Mouse (Mus musculus) CH12.LX (cell line): ENCODE measurements around the gene Srcin1. TPM values are rescaled to one million over a fixed set of nuclear protein-coding genes. Genes with fewer than 3 reads are reported as not detected.

Source experiments
- DNase-seq: peaks from one replicate; pipeline ENCODE4 v3.0.0-alpha.2; 2013; ENCODE audit errors: extremely low read depth
- H3K27ac ChIP-seq: 2 replicates; pipeline ENCODE4 v1.5.1; 2012; ENCODE audit warnings: low read depth, mild to moderate bottlenecking, control low read depth, moderate library complexity; ENCODE audit not compliant: insufficient read depth
- H3K27me3 ChIP-seq: replicated peaks from 2 replicates; pipeline ENCODE3; 2012; ENCODE audit warnings: inconsistent platforms
- H3K36me3 ChIP-seq, 2 experiments: replicated peaks in 1 of 2; 2 replicates each; pipeline versions ENCODE3 to v1.6.1; 2012; ENCODE audit warnings: inconsistent platforms in 1 of 2, low read length in 1 of 2, mild to moderate bottlenecking in 1 of 2, mixed read lengths in 1 of 2, moderate library complexity in 1 of 2; ENCODE audit not compliant: control insufficient read depth in 1 of 2, insufficient read depth in 1 of 2
- H3K4me1 ChIP-seq, 2 experiments: 2 replicates each; pipeline ENCODE4 v1.6.1; 2012; ENCODE audit warnings: inconsistent platforms in 1 of 2, moderate library complexity in 1 of 2; ENCODE audit not compliant: insufficient read depth in 2 of 2, control insufficient read depth in 1 of 2
- H3K4me2 ChIP-seq: 2 replicates; pipeline ENCODE4 v1.6.1; 2012; ENCODE audit warnings: low read depth, mild to moderate bottlenecking, control low read depth; ENCODE audit not compliant: poor library complexity, insufficient read depth, severe bottlenecking
- H3K4me3 ChIP-seq, 3 experiments: fragments of 150-350 bp in 1 of 3; sonication (generic) in 1 of 3; replicated peaks in 1 of 3; 2 replicates each; pipeline versions ENCODE3 to v1.5.1; 2011 to 2012; ENCODE audit warnings: low read depth in 2 of 3, low read length in 2 of 3, mild to moderate bottlenecking in 2 of 3, moderate library complexity in 2 of 3, control low read depth in 1 of 3, improper control_type of control experiment in 1 of 3, inconsistent platforms in 1 of 3, mixed read lengths in 1 of 3; ENCODE audit not compliant: poor library complexity in 1 of 3
- H3K79me2 ChIP-seq: replicated peaks from 2 replicates; pipeline ENCODE4 v1.6.1; 2012; ENCODE audit warnings: mild to moderate bottlenecking, moderate library complexity; ENCODE audit not compliant: control insufficient read depth, poor library complexity, insufficient read depth, severe bottlenecking; ENCODE audit errors: extremely low read depth
- H3K9ac ChIP-seq: 2 replicates; pipeline ENCODE4 v1.6.1; 2012; ENCODE audit warnings: low read depth, mild to moderate bottlenecking, control low read depth, moderate library complexity; ENCODE audit not compliant: insufficient read depth
- H3K9me3 ChIP-seq: replicated peaks from 2 replicates; pipeline ENCODE3; 2012; ENCODE audit warnings: low read length, inconsistent platforms, mixed read lengths
- CHD2 ChIP-seq: IDR thresholded peaks from 2 replicates; pipeline ENCODE4 v1.6.1; 2011; ENCODE audit warnings: low read length, improper control_type of control experiment
- CTCF ChIP-seq, 2 experiments: IDR thresholded peaks in 1 of 2; conservative IDR thresholded peaks in 1 of 2; 2 replicates each; pipeline ENCODE4 v1.5.1; 2011 to 2012; ENCODE audit warnings: low read depth in 2 of 2, low read length in 2 of 2, improper control_type of control experiment in 1 of 2, inconsistent platforms in 1 of 2, mild to moderate bottlenecking in 1 of 2, moderate library complexity in 1 of 2
- ETS1 ChIP-seq: conservative IDR thresholded peaks from 2 replicates; pipeline ENCODE4 v1.6.1; 2012; ENCODE audit warnings: low read depth, mild to moderate bottlenecking, inconsistent platforms, low read length, improper control_type of control experiment, moderate library complexity
- JUND ChIP-seq: conservative IDR thresholded peaks from 2 replicates; pipeline ENCODE4 v1.6.1; 2011; ENCODE audit warnings: low read depth, low read length, improper control_type of control experiment
- MAFK ChIP-seq: IDR thresholded peaks from 2 replicates; pipeline ENCODE4 v1.6.1; 2011; ENCODE audit warnings: low read length, improper control_type of control experiment; ENCODE audit not compliant: insufficient replicate concordance
- MAZ ChIP-seq: IDR thresholded peaks from 2 replicates; pipeline ENCODE4 v1.6.1; 2012; ENCODE audit warnings: low read depth, mild to moderate bottlenecking, inconsistent platforms, low read length, improper control_type of control experiment, moderate library complexity
- MXI1 ChIP-seq: IDR thresholded peaks from 2 replicates; pipeline ENCODE4 v1.6.1; 2011; ENCODE audit warnings: mild to moderate bottlenecking, low read depth, low read length, improper control_type of control experiment
- MYC ChIP-seq: IDR thresholded peaks from 2 replicates; pipeline ENCODE4 v1.6.1; 2011; ENCODE audit warnings: low read depth, mild to moderate bottlenecking, improper control_type of control experiment, low read length
- NELFE ChIP-seq: IDR thresholded peaks from 2 replicates; pipeline ENCODE4 v1.6.1; 2011; ENCODE audit warnings: low read depth, low read length, improper control_type of control experiment
- PAX5 ChIP-seq: IDR thresholded peaks from 2 replicates; pipeline ENCODE4 v1.6.1; 2012; ENCODE audit warnings: low read length, inconsistent platforms, mixed read lengths
- POLR2AphosphoS2 ChIP-seq: IDR thresholded peaks from 2 replicates; pipeline ENCODE4 v1.6.1; 2011; ENCODE audit warnings: low read depth, low read length, improper control_type of control experiment
- RAD21 ChIP-seq: IDR thresholded peaks from 2 replicates; pipeline ENCODE4 v1.6.1; 2011; ENCODE audit warnings: low read depth, mild to moderate bottlenecking, low read length, improper control_type of control experiment, moderate library complexity
- SIN3A ChIP-seq: IDR thresholded peaks from 2 replicates; pipeline ENCODE4 v1.6.1; 2012; ENCODE audit warnings: low read length, improper control_type of control experiment, inconsistent platforms
- USF1 ChIP-seq: IDR thresholded peaks from 2 replicates; pipeline ENCODE4 v1.6.1; 2014; ENCODE audit warnings: low read depth, mild to moderate bottlenecking, inconsistent platforms, low read length, improper control_type of control experiment
- ZC3H11A ChIP-seq: IDR thresholded peaks from 2 replicates; pipeline ENCODE4 v1.6.1; 2012; ENCODE audit warnings: low read depth, mild to moderate bottlenecking, inconsistent platforms, low read length, improper control_type of control experiment
- ZKSCAN1 ChIP-seq: IDR thresholded peaks from 2 replicates; pipeline ENCODE4 v1.6.1; 2012; ENCODE audit warnings: low read depth, inconsistent platforms, low read length, improper control_type of control experiment, borderline replicate concordance
- ZNF384 ChIP-seq: IDR thresholded peaks from 2 replicates; pipeline ENCODE4 v1.6.1; 2012; ENCODE audit warnings: low read depth, low read length, improper control_type of control experiment, inconsistent platforms
- dilution Hi-C: fragments of 300-500 bp; cut with MboI; formaldehyde crosslinking; loops from 2 replicates; pipeline ENCODE4 v1.14.3; 2020; ENCODE audit warnings: low sequenced_read_pairs; ENCODE audit not compliant: extremely low pct_unique_long_range_greater_than_20kb, extremely low pct_ligation_motif_present
- in situ Hi-C: fragments of 300-500 bp; cut with MboI; formaldehyde crosslinking; loops from 3 replicates; pipeline ENCODE4 v1.14.3; 2019; ENCODE audit warnings: low sequenced_read_pairs, low pct_ligation_motif_present, low pct_unique_long_range_greater_than_20kb, mixed read lengths
- polyA plus RNA-seq: library from polyadenylated mRNA; unstranded; fragments of >175 nt; gene quantifications from 2 replicates; pipeline ENCODE4 v1.2.1, GENCODE M21; 2012; ENCODE audit warnings: low read depth; ENCODE audit not compliant: insufficient read length
- total RNA-seq, 2 experiments: library from RNA; depleted of rRNA; stranded (reverse); fragments of 300-350 nt in 1 of 2; fragments of >200 nt in 1 of 2; gene quantifications; 2 replicates each; pipeline ENCODE4 v1.2.3; 2012 to 2014

The Srcin1 gene
- total and polyA plus RNA-seq, 3 experiments, result 0.08 to 0.09 TPM; not detected in 1

GRCm38 (mm10) chr11:97572895-97573480, 3.0 kb downstream of the Srcin1 start:
- Histone ChIP-seq H3K36me3 (no peaks in the 10 kb centered on the region), H3K4me3 (no peak overlapping the region), H3K4me1 (peaks cover 5 to 10% of the 10 kb centered on the region in 2 experiments; a peak in 2 of 4 replicates), H3K4me2 (no peak overlapping the region), H3K9ac (no peak overlapping the region), H3K79me2 (no peaks in the 10 kb centered on the region), H3K27me3 (peaks cover 99% of the 10 kb centered on the region), H3K9me3 (no peaks in the 10 kb centered on the region), H3K27ac (no peak overlapping the region)
- TF ChIP-seq RAD21 (no peak), MAZ (no peak), NELFE (no peak), MYC (no peak), MXI1 (no peak), PAX5 (no peak), ZKSCAN1 (no peak), ETS1 (no peak), CHD2 (no peak), CTCF (conservative IDR thresholded peaks at IDR 0.05 in 1 of 2, IDR thresholded peaks at IDR 0.05 in 1 of 2; ENCODE audit: low read depth in 2 of 2, low read length in 2 of 2) (no peak), POLR2AphosphoS2 (no peak), SIN3A (no peak), JUND (no peak), MAFK (no peak), ZC3H11A (no peak), USF1 (no peak)
- in situ Hi-C loops (no loop called here), dilution Hi-C loops (no loop called here)
- DNase-seq, result no peak

- H3K79me2 ChIP-seq, result no peaks in the 10 kb centered on the region
- H3K9ac ChIP-seq, result no peak overlapping the region
- peaks cover 99% of the 10 kb centered on the region for H3K27me3 ChIP-seq
- H3K9me3 ChIP-seq, result no peaks in the 10 kb centered on the region
- H3K4me3 ChIP-seq, result no peak overlapping the region
- TF ChIP-seq ZNF384, result no peak
- no peak for TF ChIP-seq POLR2AphosphoS2
- dilution Hi-C loops (no loop called here), in situ Hi-C loops (no loop called here)
- no peak overlapping the region for H3K27ac ChIP-seq
- H3K4me1 ChIP-seq, result peaks cover 5 to 10% of the 10 kb centered on the region in 2 experiments; a peak in 2 of 4 replicates
- DNase-seq, result no peak
- H3K4me2 ChIP-seq, result no peak overlapping the region
- H3K36me3 ChIP-seq, result no peaks in the 10 kb centered on the region
These were observed 4.0 kb downstream of the Srcin1 start for GRCm38 (mm10) chr11:97572089-97572345.
